Mouse (Mus musculus): ENCODE data around the gene Micall2.

DNA sequence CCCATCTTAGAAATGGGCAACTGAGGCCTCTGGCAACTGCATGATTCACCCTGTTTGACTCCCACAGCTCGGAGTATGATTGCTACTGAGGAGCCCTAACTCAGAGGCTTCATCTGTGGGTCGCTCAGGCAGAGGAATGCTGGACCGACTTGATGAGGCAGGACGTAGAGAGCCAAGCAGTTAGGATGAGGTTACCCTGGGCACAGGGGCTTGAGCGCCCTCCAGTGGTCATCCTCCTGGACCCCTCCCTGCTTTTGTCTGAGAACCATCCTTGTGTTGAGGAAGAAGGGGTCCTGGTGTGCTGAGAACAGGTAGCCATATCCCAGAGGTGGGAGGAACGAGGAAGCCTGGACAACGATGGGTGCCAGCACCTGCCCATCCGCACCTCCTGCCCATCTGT, 66.8 kb downstream of the Micall2 start:
- TF ChIP-seq CTCF (IDR thresholded peaks at IDR 0.05; ENCODE audit: low read depth, low read length) (peak; percentile 76), EP300 (IDR thresholded peaks at IDR 0.05; ENCODE audit: insufficient read depth, low read depth, low read length) (no peak)
